Comparison of ENCODE assay signal across 26 mouse cellular contexts in the genomic region with DNA sequence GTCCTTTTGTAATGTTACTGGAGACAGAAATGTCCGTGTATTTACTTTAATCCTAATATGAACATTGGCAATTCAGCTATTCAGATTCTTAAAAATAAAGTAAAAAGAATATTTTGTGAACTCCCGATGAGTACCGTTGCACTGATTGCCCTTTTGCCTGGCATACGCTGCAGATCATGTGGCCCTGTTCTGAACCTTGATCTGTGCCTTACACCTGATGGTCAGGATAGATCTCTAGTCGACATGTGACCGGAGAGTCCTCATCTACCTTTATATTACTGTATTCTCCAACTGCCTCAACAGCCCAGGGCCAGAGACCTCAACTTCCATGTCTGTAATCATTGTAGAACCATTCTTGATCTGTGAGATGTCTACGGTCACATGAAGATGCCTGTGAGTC. TPM values are rescaled to one million over a fixed set of nuclear protein-coding genes. Genes with fewer than 3 reads are reported as not detected.
A peak's percentile ranks its signal among the peaks of the same experiment; 100 is the strongest.
DNase-seq lines count a peak whose midpoint lies in the region; ATAC-seq and TF ChIP-seq lines count a peak whose summit lies in the region.
"Had no signal": no experiment of that assay in that cellular context is flagged by ENCODE, and none has a peak within 500 bp of the region (broad histone marks: within the 10 kb centered on the region; RNA-seq: fewer than 3 reads in every experiment).

No protein-coding gene starts in this region.

- no peak for TF ChIP-seq CTCF in intestine, postnatal 0 days (IDR thresholded peaks at IDR 0.05; ENCODE audit: low read depth)

- H3K36me3 ChIP-seq in kidney, embryonic 16.5 days (ENCODE audit: insufficient read depth, low read length), result 0 out of 2 replicates have a peak, but pooled peaks cover 3% of the 10 kb centered on the region
- H3K36me3 ChIP-seq in intestine, postnatal 0 days (ENCODE audit: control insufficient read depth, insufficient read depth), result no peaks in the 10 kb centered on the region
- H3K36me3 ChIP-seq: forebrain, embryonic 15.5 days had no signal

- no peak overlapping the region for H3K27ac ChIP-seq in kidney, embryonic 16.5 days (ENCODE audit: low read length)
- no peak overlapping the region for H3K27ac ChIP-seq in intestine, postnatal 0 days (ENCODE audit: low read depth, low read length)
- H3K27ac ChIP-seq: embryonic facial prominence, embryonic 10.5 days; embryonic facial prominence, embryonic 13.5 days; forebrain, embryonic 12.5 days; forebrain, embryonic 15.5 days; heart, embryonic 15.5 days; hindbrain, embryonic 10.5 days; hindbrain, embryonic 13.5 days had no signal

- H3K9me3 ChIP-seq in kidney, embryonic 16.5 days (ENCODE audit: low read length), result no peaks in the 10 kb centered on the region
- no peaks in the 10 kb centered on the region for H3K9me3 ChIP-seq in intestine, postnatal 0 days (ENCODE audit: control insufficient read depth)
- H3K9me3 ChIP-seq: embryonic facial prominence, embryonic 10.5 days; embryonic facial prominence, embryonic 13.5 days; forebrain, embryonic 12.5 days; forebrain, embryonic 15.5 days; heart, embryonic 12.5 days; heart, embryonic 15.5 days; hindbrain, embryonic 10.5 days; hindbrain, embryonic 13.5 days had no signal

- ATAC-seq in kidney, embryonic 16.5 days (ENCODE audit: low FRiP score, low TSS enrichment), result no peak
- ATAC-seq in intestine, postnatal 0 days, result 0 out of 2 replicates have a peak, but pooled peaks have one; percentile 38
- ATAC-seq: CD4-positive, CD25-positive, alpha-beta regulatory T cell, adult 4 months; forebrain, embryonic 15.5 days had no signal

- no peaks in the 10 kb centered on the region for H3K27me3 ChIP-seq in kidney, embryonic 16.5 days (ENCODE audit: insufficient read depth, low read length)
- no peaks in the 10 kb centered on the region for H3K27me3 ChIP-seq in intestine, postnatal 0 days (replicated peaks; ENCODE audit: control insufficient read depth, insufficient read depth, low read length)
- H3K27me3 ChIP-seq: embryonic facial prominence, embryonic 13.5 days; forebrain, embryonic 12.5 days; forebrain, embryonic 15.5 days; heart, embryonic 12.5 days; heart, embryonic 15.5 days; hindbrain, embryonic 13.5 days had no signal

- 96% methylated on average over 7 of the region's 7 CpGs for WGBS in kidney, embryonic 16.5 days
- 66% methylated on average over 7 of the region's 7 CpGs for WGBS in intestine, postnatal 0 days

- H3K4me2 ChIP-seq in kidney, embryonic 16.5 days (replicated peaks; ENCODE audit: low read depth, low read length), result no peak overlapping the region
- no peak overlapping the region for H3K4me2 ChIP-seq in intestine, postnatal 0 days (replicated peaks; ENCODE audit: low read depth)
- H3K4me2 ChIP-seq: embryonic facial prominence, embryonic 13.5 days; forebrain, embryonic 12.5 days; forebrain, embryonic 15.5 days; heart, embryonic 12.5 days; heart, embryonic 15.5 days; hindbrain, embryonic 13.5 days had no signal

- DNase-seq in kidney, adult 8-10 months, result peak; percentile 20 to 23
- DNase-seq in kidney, postnatal 4 days, result no peak
- DNase-seq in kidney, postnatal 36 days, result peak; percentile 30 to 33
- no peak for DNase-seq in embryo, embryonic 11 days
- DNase-seq: adrenal gland, adult 2 months; adrenal gland, postnatal 14 days; cerebellum, adult 11 months; cerebellum, adult 2 months; cerebellum, adult 9-11 months; cerebellum, postnatal 25 days; gastrocnemius, postnatal 25 days; heart, adult 18-20 months; heart, postnatal 10 days; heart, postnatal 36 days had no signal

- H3K4me1 ChIP-seq in kidney, embryonic 16.5 days (ENCODE audit: insufficient read depth, low read length), result no peaks in the 10 kb centered on the region
- H3K4me1 ChIP-seq in intestine, postnatal 0 days (replicated peaks; ENCODE audit: control insufficient read depth, insufficient read depth, low read length), result no peaks in the 10 kb centered on the region
- H3K4me1 ChIP-seq: embryonic facial prominence, embryonic 10.5 days; forebrain, embryonic 12.5 days had no signal

- H3K9ac ChIP-seq in kidney, embryonic 16.5 days (replicated peaks; ENCODE audit: low read length), result no peak overlapping the region
- no peak overlapping the region for H3K9ac ChIP-seq in intestine, postnatal 0 days (ENCODE audit: low read depth, low read length)
- H3K9ac ChIP-seq: embryonic facial prominence, embryonic 13.5 days; forebrain, embryonic 12.5 days; forebrain, embryonic 15.5 days; heart, embryonic 12.5 days; heart, embryonic 15.5 days; hindbrain, embryonic 13.5 days had no signal

- no peak overlapping the region for H3K4me3 ChIP-seq in kidney, embryonic 16.5 days (ENCODE audit: low read length)
- no peak overlapping the region for H3K4me3 ChIP-seq in intestine, postnatal 0 days (ENCODE audit: low read depth, low read length)
- H3K4me3 ChIP-seq: embryonic facial prominence, embryonic 10.5 days; embryonic facial prominence, embryonic 13.5 days; erythroblast, embryonic 14.5 days; forebrain, embryonic 12.5 days; forebrain, embryonic 15.5 days; heart, embryonic 12.5 days; heart, embryonic 15.5 days; hindbrain, embryonic 10.5 days; hindbrain, embryonic 13.5 days had no signal

RNA-seq across cellular contexts. Expression of a gene that starts 16.0 kb away (rescaled TPM):
- polyA plus RNA-seq in kidney, embryonic 16.5 days (2015; fragmentation: Nextera tagmentation; extraction: Ambion mirVana), result 115 and 120 TPM in 2 replicates
- polyA plus RNA-seq in intestine, postnatal 0 days (2015; fragmentation: Nextera tagmentation; extraction: Ambion mirVana), result 165 and 173 TPM in 2 replicates

RNA-seq across cellular contexts. Expression of a gene that starts 17.3 kb away (rescaled TPM):
- 201 and 230 TPM in 2 replicates for polyA plus RNA-seq in kidney, embryonic 16.5 days (2015; fragmentation: Nextera tagmentation; extraction: Ambion mirVana)
- 55.2 and 56.6 TPM in 2 replicates for polyA plus RNA-seq in intestine, postnatal 0 days (2015; fragmentation: Nextera tagmentation; extraction: Ambion mirVana)

RNA-seq across cellular contexts. Expression of a gene that starts 59.5 kb away (rescaled TPM):
- 14.2 and 17.4 TPM in 2 replicates for polyA plus RNA-seq in kidney, embryonic 16.5 days (2015; fragmentation: Nextera tagmentation; extraction: Ambion mirVana)
- polyA plus RNA-seq in intestine, postnatal 0 days (2015; fragmentation: Nextera tagmentation; extraction: Ambion mirVana), result 2.7 and 3.1 TPM in 2 replicates
- polyA plus RNA-seq: erythroblast, embryonic 14.5 days had no signal

Comparison
In these comparisons a context has a peak if more than half of its experiments do, and no peak if none do; other contexts are left out.
1. DNase-seq: peak in kidney, adult 8-10 months (2 of 2) and kidney, postnatal 36 days (2 of 2); none in kidney, postnatal 4 days (0 of 2) and embryo, embryonic 11 days (single experiment).